Mouse (Mus musculus) liver, postnatal 0 days (tissue): ENCODE results near the gene Akap10.

Experiments used
- CTCF ChIP-seq: sonication (generic); IDR thresholded peaks from 2 replicates; pipeline ENCODE4 v1.5.1; 2016; ENCODE audit warnings: antibody characterized with exemption, low read depth
- EP300 ChIP-seq: IDR thresholded peaks from 2 replicates; pipeline ENCODE4 v1.6.1; 2016; ENCODE audit warnings: antibody characterized with exemption, low read depth, mild to moderate bottlenecking

DNA sequence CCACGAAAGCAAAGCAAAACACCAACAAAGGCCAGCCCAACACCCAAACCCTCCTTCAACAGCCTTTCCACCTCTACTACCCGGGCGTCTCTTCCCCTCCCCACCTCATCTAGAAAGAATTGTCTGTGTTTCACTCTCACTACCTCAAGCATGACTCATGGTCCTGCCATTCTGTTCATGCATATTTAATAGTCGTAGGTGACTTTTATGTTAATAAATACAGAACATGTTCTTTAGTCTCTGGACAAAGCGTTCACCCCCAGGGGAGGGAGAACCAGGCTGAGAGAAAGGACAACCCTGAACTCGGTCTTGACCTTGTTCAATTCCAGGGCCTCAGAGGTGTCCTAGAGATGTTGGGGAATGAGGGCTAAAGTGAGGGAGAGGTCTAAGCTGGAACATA, 25.1 kb upstream of the Akap10 start:
- TF ChIP-seq CTCF (no peak), EP300 (no peak)
